Mouse (Mus musculus): ENCODE measurements around the gene Fkbp15.

The Fkbp15 gene

GRCm38 (mm10) chr4:62360088-62360804 lies at the start of gene Fkbp15, which contains the start of gene Slc31a1:
Gene Fkbp15 (minus strand): TSS chr4:62360548.
Gene Slc31a1 (plus strand): TSS chr4:62360727.
- DNase-seq (ENCODE audit: low read depth, low spot score) = peak; percentile 97

- DNase-seq (ENCODE audit: low read depth, low spot score) = no peak
Measured at GRCm38 (mm10) chr4:62409615-62410014, 49.3 kb upstream of the Fkbp15 start.

GRCm38 (mm10) chr4:62408601-62409282 lies 48.4 kb upstream of the Fkbp15 start, which contains the start of the genes Cdc26 and Prpf4:
Gene Cdc26 (minus strand): TSS chr4:62408642.
Gene Prpf4 (plus strand): TSS chr4:62408797.
- peak; percentile 94 for DNase-seq (ENCODE audit: low read depth, low spot score)

GRCm38 (mm10) chr4:62407730-62408582 lies 47.6 kb upstream of the Fkbp15 start:
- peak; percentile 20 for DNase-seq (ENCODE audit: low read depth, low spot score)

- no peak for DNase-seq (ENCODE audit: low read depth, low spot score)
Measured at GRCm38 (mm10) chr4:62406133-62406532, 45.8 kb upstream of the Fkbp15 start.

GRCm38 (mm10) chr4:62398956-62399355 lies 38.6 kb upstream of the Fkbp15 start:
- DNase-seq (ENCODE audit: low read depth, low spot score) = no peak

GRCm38 (mm10) chr4:62397616-62398365 lies 37.4 kb upstream of the Fkbp15 start:
- DNase-seq (ENCODE audit: low read depth, low spot score) = no peak

- no peak for DNase-seq (ENCODE audit: low read depth, low spot score)
Measured at GRCm38 (mm10) chr4:62395806-62396205, 35.5 kb upstream of the Fkbp15 start.

GRCm38 (mm10) chr4:62393459-62393858 lies 33.1 kb upstream of the Fkbp15 start:
- no peak for DNase-seq (ENCODE audit: low read depth, low spot score)

- DNase-seq (ENCODE audit: low read depth, low spot score) = no peak
Measured at GRCm38 (mm10) chr4:62391892-62392291, 31.5 kb upstream of the Fkbp15 start.

- DNase-seq (ENCODE audit: low read depth, low spot score) = no peak
Measured at GRCm38 (mm10) chr4:62389592-62390512, 29.5 kb upstream of the Fkbp15 start.

- no peak for DNase-seq (ENCODE audit: low read depth, low spot score)
Measured at GRCm38 (mm10) chr4:62385439-62385838, 25.1 kb upstream of the Fkbp15 start.

- DNase-seq (ENCODE audit: low read depth, low spot score) = no peak
Measured at GRCm38 (mm10) chr4:62384159-62384558, 23.8 kb upstream of the Fkbp15 start.

- no peak for DNase-seq (ENCODE audit: low read depth, low spot score)
Measured at GRCm38 (mm10) chr4:62383752-62384151, 23.4 kb upstream of the Fkbp15 start.

- no peak for DNase-seq (ENCODE audit: low read depth, low spot score)
Measured at GRCm38 (mm10) chr4:62383207-62383606, 22.9 kb upstream of the Fkbp15 start.

- no peak for DNase-seq (ENCODE audit: low read depth, low spot score)
Measured at GRCm38 (mm10) chr4:62379724-62380381, 19.5 kb upstream of the Fkbp15 start.

GRCm38 (mm10) chr4:62376123-62376522 lies 15.8 kb upstream of the Fkbp15 start:
- DNase-seq (ENCODE audit: low read depth, low spot score) = no peak

GRCm38 (mm10) chr4:62374342-62374741 lies 14.0 kb upstream of the Fkbp15 start:
- no peak for DNase-seq (ENCODE audit: low read depth, low spot score)

- DNase-seq (ENCODE audit: low read depth, low spot score) = no peak
Measured at GRCm38 (mm10) chr4:62373668-62374067, 13.3 kb upstream of the Fkbp15 start.

Data from WW6 (cell line).